Mouse (Mus musculus) neural tube, embryonic 10.5 days (tissue): ENCODE measurements at regions not wholly inside any gene's neighbourhood (a gene's known extent, or its start where the extent isn't known, plus 50 kb on each side); places are given as distances from the start of the nearest gene placed in this dataset.
A peak's percentile ranks its signal among the peaks of the same experiment; 100 is the strongest.

Experiments used
- DNase-seq: peaks from one replicate; pipeline ENCODE4 v3.0.0-alpha.2; 2017; ENCODE audit warnings: low spot score; ENCODE audit errors: extremely low spot score

GRCm38 (mm10) chr3:38697871-38698270 lies 188.9 kb upstream of the Fat4 start:
- peak; percentile 46 for DNase-seq

DNA sequence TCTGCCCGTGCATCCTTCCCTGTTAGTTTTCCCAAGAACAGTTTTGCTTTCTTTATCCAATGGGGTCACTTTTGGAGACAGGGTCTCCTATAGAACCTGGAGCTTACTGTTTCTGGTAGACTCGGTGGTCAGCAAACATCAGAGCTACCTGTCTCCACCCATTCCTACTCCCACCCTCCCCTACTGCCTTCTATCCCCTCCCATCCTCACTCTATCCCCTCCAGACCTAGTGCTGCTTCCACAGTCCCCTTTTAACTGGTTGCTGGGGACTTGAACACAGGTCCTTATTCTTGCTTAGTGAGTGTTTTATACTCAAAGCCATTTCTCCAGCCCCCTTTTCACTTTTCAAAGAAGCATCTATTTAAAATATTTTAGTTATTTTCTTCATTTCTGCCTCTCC lies 189.4 kb upstream of the Fat4 start:
- DNase-seq: no peak

DNA sequence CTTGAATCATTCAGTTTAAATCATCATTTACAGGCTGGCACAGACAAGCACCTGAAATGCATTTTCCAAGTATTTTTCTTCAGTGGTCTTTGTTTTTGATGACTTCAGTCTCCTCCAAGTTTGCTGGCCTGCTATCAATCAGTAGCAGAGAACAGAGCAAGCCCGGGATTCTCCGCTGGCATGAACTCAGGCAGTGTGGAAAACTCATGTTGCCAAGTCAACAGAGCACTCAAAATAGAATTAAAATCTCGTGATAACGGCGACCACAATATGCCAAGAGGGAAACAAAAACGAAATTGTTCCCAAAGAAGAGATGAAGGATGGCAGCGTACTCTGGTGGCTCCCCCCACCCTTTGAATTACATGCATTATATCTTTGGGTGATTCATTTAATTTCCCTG lies 190.9 kb upstream of the Fat4 start:
- DNase-seq: no peak

- DNase-seq: no peak
Measured at GRCm38 (mm10) chr3:38692768-38693167, 194.0 kb upstream of the Fat4 start.

DNA sequence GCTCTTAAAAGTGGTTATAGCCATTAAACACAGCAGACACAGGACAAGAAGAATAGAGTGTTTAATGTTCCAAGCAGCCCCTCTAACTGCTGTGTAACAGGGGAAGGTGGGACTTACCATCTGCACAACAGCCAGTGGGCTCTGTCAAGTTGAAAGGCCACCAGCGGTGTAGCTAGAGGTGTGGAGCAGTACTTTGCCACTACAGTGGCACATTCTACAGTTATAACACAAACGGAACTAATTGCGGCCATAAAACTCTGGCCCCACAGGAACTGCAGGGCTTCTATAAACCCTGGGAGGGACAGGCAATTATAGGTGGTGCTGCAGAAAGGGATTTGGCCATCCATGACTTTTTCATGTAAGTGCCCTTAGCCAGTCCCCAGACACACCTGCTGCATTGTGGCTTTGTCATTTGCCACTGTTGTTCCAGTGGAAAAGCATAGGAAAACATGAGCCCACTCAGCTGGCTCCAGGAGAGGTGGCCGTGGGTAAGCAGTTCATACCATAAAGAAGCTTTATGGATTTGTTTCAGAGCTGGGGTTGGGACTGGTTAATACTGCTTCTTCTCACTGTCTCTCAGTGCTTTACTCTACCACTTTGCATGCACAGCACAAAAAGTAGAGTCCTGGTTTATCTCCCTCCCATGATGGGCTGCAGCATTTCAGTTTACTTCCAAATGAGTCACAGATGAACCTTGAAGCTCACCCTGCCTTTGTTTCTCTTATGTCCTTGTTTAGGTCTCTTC lies 199.8 kb upstream of the Ankrd50 start:
- no peak for DNase-seq

- DNase-seq: peak; percentile 45
Measured at GRCm38 (mm10) chr3:38663670-38664494, 179.2 kb upstream of the Ankrd50 start.

DNA sequence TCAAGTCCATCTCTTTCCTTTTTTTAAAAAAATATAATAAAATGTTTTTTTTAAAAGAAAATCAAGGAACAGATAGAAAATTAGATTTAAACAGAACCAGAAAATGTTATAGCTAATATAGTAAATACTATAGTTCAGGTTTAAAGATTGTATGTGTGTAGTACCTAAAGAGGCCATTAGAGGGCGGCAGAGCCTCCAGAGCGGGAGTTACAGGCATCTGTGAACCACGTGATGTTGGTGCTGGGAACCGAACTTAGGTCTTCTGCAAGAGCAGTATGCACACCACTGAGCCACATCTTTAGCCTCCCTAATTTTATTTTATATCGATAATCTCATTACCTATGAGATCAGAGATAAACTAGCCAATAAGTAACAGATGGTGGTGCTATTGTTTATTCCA lies 178.4 kb upstream of the Ankrd50 start:
- no peak for DNase-seq

- DNase-seq: no peak
Measured at GRCm38 (mm10) chr3:38656790-38657189, 172.1 kb upstream of the Ankrd50 start.

DNA sequence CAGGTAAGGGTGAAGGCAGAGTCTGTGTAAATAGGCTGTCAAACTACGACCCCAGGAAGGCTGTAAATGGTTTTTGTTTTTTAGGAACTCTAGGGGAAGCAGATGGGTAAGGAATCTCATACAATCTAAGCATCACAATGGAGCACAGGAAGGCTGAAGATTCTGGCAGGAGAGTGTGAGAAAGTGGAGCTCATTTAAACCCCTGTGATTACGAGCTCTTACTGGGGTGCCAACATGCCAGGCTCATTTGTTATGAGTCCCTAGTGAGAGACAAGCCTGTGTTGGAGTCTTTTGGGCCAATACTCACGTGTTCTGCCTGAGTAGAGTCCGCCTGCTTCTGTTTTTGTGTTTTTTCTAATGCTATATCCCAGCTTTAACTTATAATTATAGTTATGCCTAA lies 169.3 kb upstream of the Ankrd50 start:
- peak; percentile 8 for DNase-seq

- DNase-seq: no peak
Measured at GRCm38 (mm10) chr3:38652985-38653685, 168.5 kb upstream of the Ankrd50 start.

DNA sequence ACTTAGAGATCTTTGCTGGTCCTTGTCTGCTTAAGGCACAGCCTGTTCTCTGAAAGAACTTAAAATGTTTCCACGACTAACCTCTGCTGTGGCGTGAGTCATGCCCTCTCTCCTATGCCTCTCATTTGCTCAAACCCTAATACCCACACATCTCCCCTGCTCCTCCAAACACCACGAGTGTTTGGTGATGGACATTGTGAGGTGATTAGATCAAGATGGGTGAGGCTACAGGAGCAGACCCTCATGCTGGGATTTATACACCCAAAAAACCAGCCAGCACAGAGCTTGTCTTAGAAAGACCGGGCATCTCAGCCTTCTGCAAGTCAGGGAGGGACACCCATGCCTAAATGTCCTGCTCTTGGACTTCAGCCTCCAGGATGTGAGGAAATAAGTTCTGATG lies 165.5 kb upstream of the Ankrd50 start:
- DNase-seq: no peak

DNA sequence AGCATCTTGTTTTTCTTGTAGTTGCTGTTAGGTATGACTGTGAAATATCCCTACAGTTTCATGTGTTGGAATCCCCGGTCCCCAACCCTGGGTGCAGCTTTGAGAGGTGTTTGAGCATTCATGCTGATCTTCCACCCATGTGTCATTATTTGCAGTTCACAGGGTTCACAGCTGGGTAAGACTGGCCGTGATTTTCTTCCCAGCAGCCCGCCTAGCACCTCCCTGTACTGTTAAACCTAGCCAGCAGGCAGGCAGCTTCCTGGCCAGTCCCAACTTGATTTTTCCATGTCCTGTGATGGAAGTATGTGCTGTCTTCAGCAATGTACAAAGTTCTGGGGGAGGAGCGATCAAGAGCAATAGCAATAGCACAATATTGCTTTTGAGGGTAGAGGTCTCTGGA lies 164.0 kb upstream of the Ankrd50 start:
- DNase-seq: no peak

- no peak for DNase-seq
Measured at GRCm38 (mm10) chr3:38647737-38648330, 163.2 kb upstream of the Ankrd50 start.

GRCm38 (mm10) chr3:38641733-38642132 lies 157.1 kb upstream of the Ankrd50 start:
- DNase-seq: no peak

GRCm38 (mm10) chr3:38636806-38637205 lies 152.2 kb upstream of the Ankrd50 start:
- DNase-seq: no peak

- DNase-seq: no peak
Measured at GRCm38 (mm10) chr3:38633347-38633746, 148.7 kb upstream of the Ankrd50 start.

DNA sequence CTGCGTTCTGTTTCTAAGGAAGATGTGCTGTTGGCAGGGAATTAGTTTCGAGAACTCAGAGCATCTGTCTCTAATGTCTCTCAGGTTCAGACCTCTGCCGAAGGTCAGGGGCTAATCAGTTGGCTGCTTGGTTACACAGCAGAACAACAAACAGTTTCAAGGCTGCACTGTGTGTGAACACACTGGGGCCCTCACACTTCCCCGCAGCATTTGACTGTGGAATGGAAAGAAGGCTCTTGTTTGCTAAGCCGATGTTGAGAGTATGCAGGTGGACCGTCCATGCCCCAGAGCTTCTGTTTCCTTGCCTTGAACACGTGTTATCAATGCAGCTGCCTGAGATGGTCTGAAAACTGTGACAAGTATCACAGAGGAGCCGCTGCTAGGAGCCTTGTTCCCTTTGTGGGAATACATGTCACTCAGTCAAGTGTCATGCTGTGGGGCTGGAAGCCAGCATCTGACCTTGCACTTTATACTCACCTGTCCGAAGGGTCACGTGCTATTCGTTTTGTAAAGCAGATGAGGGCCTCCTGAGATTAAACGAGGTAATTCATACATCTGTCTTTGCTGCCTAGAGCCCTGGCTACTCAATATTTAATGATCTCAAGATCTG lies 141.0 kb upstream of the Ankrd50 start:
- DNase-seq: peak; percentile 24

GRCm38 (mm10) chr3:38617989-38618388 lies 133.3 kb upstream of the Ankrd50 start:
- no peak for DNase-seq

DNA sequence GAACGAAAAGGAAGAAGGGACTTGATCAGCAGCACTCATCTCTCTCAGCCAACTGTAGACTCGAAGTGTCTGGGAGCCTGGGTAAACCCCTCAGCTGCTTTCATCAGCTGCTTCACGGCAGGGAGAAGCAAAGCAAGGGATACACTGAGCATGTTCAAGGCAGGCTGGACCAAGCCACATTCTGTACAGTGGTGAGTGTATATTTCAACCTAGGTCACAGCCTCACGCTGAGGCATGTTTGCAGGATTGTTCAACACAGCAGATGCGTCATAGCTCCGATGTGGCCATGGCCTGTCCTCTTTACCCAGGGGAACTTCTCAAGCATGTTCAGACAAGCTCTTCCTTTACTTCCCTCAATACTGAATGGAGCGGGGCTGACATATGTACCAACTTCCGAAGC lies 132.6 kb upstream of the Ankrd50 start:
- DNase-seq: no peak

DNA sequence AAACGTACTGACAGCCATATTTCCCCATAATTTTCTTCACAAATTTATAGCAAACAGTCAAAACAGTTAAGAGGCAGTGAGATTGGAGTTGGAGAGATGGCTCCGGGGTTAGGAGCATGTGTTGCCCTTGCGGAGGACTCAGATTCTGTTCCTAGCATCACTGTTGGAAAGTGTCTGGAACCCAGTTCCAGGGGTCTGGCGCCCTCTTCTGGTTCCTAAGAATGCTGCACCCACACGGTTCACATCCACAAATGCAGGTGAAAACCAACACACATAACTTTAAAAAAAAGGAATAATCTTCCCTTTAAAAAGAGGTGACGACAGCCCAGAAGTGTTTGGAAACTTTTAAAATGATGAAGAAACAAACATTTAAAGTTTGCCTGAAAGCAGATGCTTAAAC lies 129.1 kb upstream of the Ankrd50 start:
- no peak for DNase-seq

GRCm38 (mm10) chr3:38591531-38591930 lies 106.9 kb upstream of the Ankrd50 start:
- DNase-seq: no peak
